Mouse (Mus musculus): ENCODE measurements at regions not wholly inside any gene's neighbourhood (a gene's known extent, or its start where the extent isn't known, plus 50 kb on each side); places are given as distances from the start of the nearest gene placed in this dataset.
A peak's percentile ranks its signal among the peaks of the same experiment; 100 is the strongest.

DNA sequence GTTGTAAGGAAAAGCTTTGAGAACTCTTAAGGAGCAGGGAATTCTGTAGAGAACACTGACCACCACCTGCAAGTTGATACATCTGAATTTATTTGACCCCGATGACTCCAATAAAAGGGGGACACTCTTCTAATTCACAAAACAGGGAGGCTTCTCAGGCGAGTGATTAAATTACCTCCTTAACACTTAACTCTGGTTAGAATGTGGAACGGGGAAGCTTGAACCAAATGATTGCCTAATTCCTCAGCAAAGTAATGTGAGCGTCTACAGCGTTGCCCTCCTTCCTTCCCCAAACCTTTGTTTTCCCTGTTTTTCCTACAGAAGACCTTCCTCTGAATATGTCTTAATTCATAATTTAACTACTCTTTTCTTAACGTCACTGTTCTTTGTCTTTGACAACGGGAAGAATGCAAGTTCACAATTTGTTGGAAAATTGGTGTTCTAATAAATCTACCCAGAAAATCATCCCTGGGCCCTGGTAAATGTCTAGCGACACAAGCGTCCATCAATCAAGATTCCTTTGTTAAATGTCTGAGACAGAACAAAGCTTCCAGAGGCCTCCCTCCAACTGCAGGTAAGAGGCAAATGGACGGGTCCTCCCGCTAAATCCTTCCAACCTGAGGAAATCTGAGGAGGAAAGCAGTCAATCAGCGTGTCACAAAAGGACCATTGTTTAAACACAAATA, 236.8 kb upstream of the Gpc5 start:
- 25% methylated on average over 12 of the region's 12 CpGs for WGBS
- H3K4me2 ChIP-seq (ENCODE audit: low read length), result no peak overlapping the region

GRCm38 (mm10) chr14:114855746-114856145, 236.3 kb upstream of the Gpc5 start:
- Histone ChIP-seq H3K9ac (ENCODE audit: low read depth, low read length) (no peak overlapping the region), H3K27ac (ENCODE audit: low read depth, low read length) (no peak overlapping the region), H3K36me3 (ENCODE audit: control insufficient read depth, insufficient read depth, low read length) (no peaks in the 10 kb centered on the region), H3K27me3 (replicated peaks; ENCODE audit: control insufficient read depth, insufficient read depth, low read length) (no peaks in the 10 kb centered on the region), H3K9me3 (ENCODE audit: control insufficient read depth, low read length) (no peaks in the 10 kb centered on the region), H3K4me1 (ENCODE audit: control insufficient read depth, insufficient read depth, low read depth, low read length) (no peaks in the 10 kb centered on the region), H3K4me3 (ENCODE audit: low read length) (no peak overlapping the region), H3K4me2 (ENCODE audit: low read length) (no peak overlapping the region)
- ATAC-seq, result no peak
- WGBS, result 36% methylated on average over 3 of the region's 3 CpGs

More for the DNA sequence above, 236.8 kb upstream of the Gpc5 start:
- Histone ChIP-seq H3K4me1 (ENCODE audit: control insufficient read depth, insufficient read depth, low read depth, low read length) (no peaks in the 10 kb centered on the region), H3K4me3 (ENCODE audit: low read length) (no peak overlapping the region), H3K27me3 (replicated peaks; ENCODE audit: control insufficient read depth, insufficient read depth, low read length) (no peaks in the 10 kb centered on the region), H3K27ac (ENCODE audit: low read depth, low read length) (no peak overlapping the region), H3K9ac (ENCODE audit: low read depth, low read length) (no peak overlapping the region), H3K9me3 (ENCODE audit: control insufficient read depth, low read length) (no peaks in the 10 kb centered on the region), H3K36me3 (ENCODE audit: control insufficient read depth, insufficient read depth, low read length) (no peaks in the 10 kb centered on the region)
- no peak for ATAC-seq

DNA sequence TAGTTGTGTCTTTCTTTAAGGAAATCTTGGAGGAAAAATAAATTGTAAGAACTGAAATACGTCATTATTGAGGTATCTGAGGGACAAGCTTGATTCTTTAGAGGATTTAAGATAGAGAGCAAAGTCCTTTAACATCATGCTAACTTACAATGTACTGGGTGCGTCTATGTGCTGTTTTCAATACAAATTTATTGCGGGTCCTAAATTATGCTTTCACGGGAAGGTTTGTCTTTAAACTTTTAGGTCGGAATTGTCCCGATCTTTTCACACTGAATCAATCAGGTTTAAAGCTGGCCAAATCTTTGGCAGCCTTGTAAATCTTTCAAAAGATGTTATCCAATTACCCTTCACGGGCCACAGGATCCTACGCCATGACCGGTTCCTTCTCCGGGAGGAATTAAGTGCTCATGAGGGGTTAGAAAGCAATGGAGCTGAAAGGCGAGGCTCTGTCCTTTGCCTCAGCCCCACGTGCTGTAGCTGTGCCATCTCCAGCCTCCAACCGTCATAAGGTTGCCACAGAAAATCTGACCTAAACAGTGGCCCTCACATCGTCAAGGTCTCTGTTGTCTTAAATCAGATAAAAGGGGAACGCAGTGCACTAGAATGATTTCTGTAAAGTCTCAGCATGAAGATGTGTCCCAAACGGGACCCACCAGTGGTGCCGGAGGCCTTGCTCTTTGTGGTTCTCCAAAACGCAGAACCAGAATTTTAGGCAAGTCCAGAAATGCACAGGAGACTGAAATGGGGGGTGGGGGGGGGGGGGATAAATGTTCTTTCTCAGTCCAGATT, 235.6 kb upstream of the Gpc5 start:
- no peak overlapping the region for H3K4me3 ChIP-seq (ENCODE audit: low read length)
- no peak overlapping the region for H3K27ac ChIP-seq (ENCODE audit: low read depth, low read length)
- no peaks in the 10 kb centered on the region for H3K36me3 ChIP-seq (ENCODE audit: control insufficient read depth, insufficient read depth, low read length)
- H3K9ac ChIP-seq (ENCODE audit: low read depth, low read length), result no peak overlapping the region
- no peaks in the 10 kb centered on the region for H3K4me1 ChIP-seq (ENCODE audit: control insufficient read depth, insufficient read depth, low read depth, low read length)
- WGBS, result 26% methylated on average over 18 of the region's 18 CpGs
- no peaks in the 10 kb centered on the region for H3K27me3 ChIP-seq (replicated peaks; ENCODE audit: control insufficient read depth, insufficient read depth, low read length)
- ATAC-seq, result no peak; the same call in 1 of the 2 replicates
- H3K9me3 ChIP-seq (ENCODE audit: control insufficient read depth, low read length), result no peaks in the 10 kb centered on the region
- H3K4me2 ChIP-seq (ENCODE audit: low read length), result no peak overlapping the region

GRCm38 (mm10) chr14:114857171-114857570, 234.8 kb upstream of the Gpc5 start:
- Histone ChIP-seq H3K4me3 (ENCODE audit: low read length) (no peak overlapping the region), H3K27ac (ENCODE audit: low read depth, low read length) (no peak overlapping the region), H3K9ac (ENCODE audit: low read depth, low read length) (no peak overlapping the region), H3K27me3 (replicated peaks; ENCODE audit: control insufficient read depth, insufficient read depth, low read length) (no peaks in the 10 kb centered on the region), H3K36me3 (ENCODE audit: control insufficient read depth, insufficient read depth, low read length) (no peaks in the 10 kb centered on the region), H3K9me3 (ENCODE audit: control insufficient read depth, low read length) (no peaks in the 10 kb centered on the region), H3K4me2 (ENCODE audit: low read length) (no peak overlapping the region), H3K4me1 (ENCODE audit: control insufficient read depth, insufficient read depth, low read depth, low read length) (no peaks in the 10 kb centered on the region)
- no peak for ATAC-seq
- 17% methylated on average over 4 of the region's 4 CpGs for WGBS

DNA sequence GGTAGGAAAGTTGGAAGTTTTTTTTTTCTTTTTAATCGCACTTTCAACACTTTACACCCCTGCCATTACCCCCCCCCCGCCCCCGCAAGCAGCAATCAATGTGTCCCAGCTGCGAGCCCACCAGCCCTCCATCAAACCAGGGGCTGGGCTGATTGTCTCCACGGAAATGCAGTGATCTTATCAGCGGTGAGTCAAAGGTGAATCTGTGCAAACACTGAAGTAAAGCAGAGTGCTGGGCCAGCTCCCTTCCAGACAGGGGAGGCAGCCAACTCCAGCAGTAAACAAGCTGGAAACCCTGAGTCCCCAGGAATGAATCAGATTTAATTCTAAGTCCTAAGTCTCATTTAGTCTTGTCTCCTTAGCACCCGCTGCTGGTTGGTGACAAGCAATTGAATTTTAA, 234.3 kb upstream of the Gpc5 start:
- H3K4me2 ChIP-seq (ENCODE audit: low read length), result no peak overlapping the region
- ATAC-seq, result no peak
- H3K27ac ChIP-seq (ENCODE audit: low read depth, low read length), result no peak overlapping the region
- H3K4me1 ChIP-seq (ENCODE audit: control insufficient read depth, insufficient read depth, low read depth, low read length), result no peaks in the 10 kb centered on the region
- H3K9ac ChIP-seq (ENCODE audit: low read depth, low read length), result no peak overlapping the region
- no peaks in the 10 kb centered on the region for H3K36me3 ChIP-seq (ENCODE audit: control insufficient read depth, insufficient read depth, low read length)
- no peaks in the 10 kb centered on the region for H3K27me3 ChIP-seq (replicated peaks; ENCODE audit: control insufficient read depth, insufficient read depth, low read length)
- 6% methylated on average over 7 of the region's 7 CpGs for WGBS
- no peaks in the 10 kb centered on the region for H3K9me3 ChIP-seq (ENCODE audit: control insufficient read depth, low read length)
- H3K4me3 ChIP-seq (ENCODE audit: low read length), result no peak overlapping the region

GRCm38 (mm10) chr14:114863585-114863984, 228.4 kb upstream of the Gpc5 start:
- Histone ChIP-seq H3K4me1 (ENCODE audit: control insufficient read depth, insufficient read depth, low read depth, low read length) (no peaks in the 10 kb centered on the region), H3K9me3 (ENCODE audit: control insufficient read depth, low read length) (no peaks in the 10 kb centered on the region), H3K9ac (ENCODE audit: low read depth, low read length) (no peak overlapping the region), H3K4me3 (ENCODE audit: low read length) (no peak overlapping the region), H3K27ac (ENCODE audit: low read depth, low read length) (no peak overlapping the region), H3K27me3 (replicated peaks; ENCODE audit: control insufficient read depth, insufficient read depth, low read length) (no peaks in the 10 kb centered on the region), H3K4me2 (ENCODE audit: low read length) (no peak overlapping the region), H3K36me3 (ENCODE audit: control insufficient read depth, insufficient read depth, low read length) (no peaks in the 10 kb centered on the region)
- WGBS, result 58% methylated on average over 4 of the region's 4 CpGs
- ATAC-seq, result peak; percentile 74; the same call in 1 of the 2 replicates

DNA sequence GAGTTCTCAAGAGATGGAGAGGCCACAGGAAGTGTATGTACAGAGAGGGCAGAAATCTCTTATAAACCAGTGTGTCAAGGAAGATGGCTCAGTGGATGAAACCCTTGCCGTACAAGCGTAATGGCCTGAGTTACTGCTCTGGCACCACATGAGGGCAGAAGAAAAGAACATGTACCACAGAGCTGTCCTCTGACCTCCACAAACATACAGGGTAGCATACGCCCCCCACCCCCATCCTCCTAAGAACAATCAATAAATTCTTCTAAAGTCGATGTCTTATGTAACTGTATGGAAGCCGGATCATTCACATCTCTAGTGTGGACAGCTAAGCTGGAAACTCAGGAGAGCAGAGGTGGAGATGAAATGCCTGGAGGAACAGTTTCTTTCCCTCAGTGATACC, 227.9 kb upstream of the Gpc5 start:
- no peaks in the 10 kb centered on the region for H3K9me3 ChIP-seq (ENCODE audit: control insufficient read depth, low read length)
- H3K4me1 ChIP-seq (ENCODE audit: control insufficient read depth, insufficient read depth, low read depth, low read length), result no peaks in the 10 kb centered on the region
- WGBS, result 97% methylated on average over 5 of the region's 5 CpGs
- no peaks in the 10 kb centered on the region for H3K27me3 ChIP-seq (replicated peaks; ENCODE audit: control insufficient read depth, insufficient read depth, low read length)
- H3K4me3 ChIP-seq (ENCODE audit: low read length), result no peak overlapping the region
- no peak overlapping the region for H3K9ac ChIP-seq (ENCODE audit: low read depth, low read length)
- no peaks in the 10 kb centered on the region for H3K36me3 ChIP-seq (ENCODE audit: control insufficient read depth, insufficient read depth, low read length)
- no peak for ATAC-seq
- H3K27ac ChIP-seq (ENCODE audit: low read depth, low read length), result no peak overlapping the region
- H3K4me2 ChIP-seq (ENCODE audit: low read length), result no peak overlapping the region

DNA sequence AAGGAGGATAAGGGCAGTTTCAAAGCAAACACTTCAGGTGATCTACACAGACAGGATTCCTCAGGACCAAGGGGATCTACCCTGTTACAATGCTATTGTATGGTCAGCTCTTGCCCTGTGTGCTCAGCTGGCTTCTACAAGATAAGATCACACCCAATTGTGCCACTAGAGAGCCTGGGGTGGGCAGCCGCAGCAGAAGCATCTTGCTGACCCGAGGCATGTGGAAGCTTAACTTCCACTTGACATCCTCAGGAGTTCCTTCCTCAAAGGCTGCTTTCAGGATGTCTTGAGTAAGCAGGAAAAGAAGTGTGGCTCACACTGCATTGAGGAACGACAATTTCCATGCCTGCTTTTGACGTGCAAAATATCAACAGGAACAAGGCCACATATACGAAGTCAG, 222.8 kb upstream of the Gpc5 start:
- no peak; the same call in 1 of the 2 replicates for ATAC-seq
- WGBS, result 45% methylated on average over 5 of the region's 5 CpGs

DNA sequence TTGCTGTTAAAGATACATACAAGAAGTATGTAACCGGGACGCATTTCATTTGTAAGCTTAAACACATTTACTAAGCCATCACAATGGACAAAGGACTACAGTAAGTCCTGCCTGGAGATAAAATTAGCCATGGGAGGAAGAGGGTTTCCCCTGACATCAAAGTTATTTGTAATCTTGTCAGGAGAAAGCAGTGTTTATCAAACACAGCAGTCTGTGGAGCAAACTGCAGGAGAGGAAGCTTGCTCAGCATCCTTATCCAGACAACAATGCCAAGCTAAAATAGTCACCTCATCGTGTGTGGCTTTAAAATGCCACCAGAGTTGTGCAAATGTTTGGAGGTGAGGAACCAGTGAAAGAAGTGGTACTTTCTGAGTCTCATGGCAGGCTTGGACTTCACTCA, 216.9 kb upstream of the Gpc5 start:
- no peak overlapping the region for H3K9ac ChIP-seq (ENCODE audit: low read depth, low read length)
- no peaks in the 10 kb centered on the region for H3K4me1 ChIP-seq (ENCODE audit: control insufficient read depth, insufficient read depth, low read depth, low read length)
- H3K36me3 ChIP-seq (ENCODE audit: control insufficient read depth, insufficient read depth, low read length), result no peaks in the 10 kb centered on the region
- no peak for ATAC-seq
- no peak overlapping the region for H3K4me3 ChIP-seq (ENCODE audit: low read length)
- no peak overlapping the region for H3K4me2 ChIP-seq (ENCODE audit: low read length)
- WGBS, result 52% methylated on average over 3 of the region's 3 CpGs
- H3K9me3 ChIP-seq (ENCODE audit: control insufficient read depth, low read length), result no peaks in the 10 kb centered on the region
- H3K27ac ChIP-seq (ENCODE audit: low read depth, low read length), result no peak overlapping the region
- H3K27me3 ChIP-seq (replicated peaks; ENCODE audit: control insufficient read depth, insufficient read depth, low read length), result no peaks in the 10 kb centered on the region

More for the DNA sequence above, 222.8 kb upstream of the Gpc5 start:
- H3K4me2 ChIP-seq (ENCODE audit: low read length), result no peak overlapping the region
- no peaks in the 10 kb centered on the region for H3K27me3 ChIP-seq (replicated peaks; ENCODE audit: control insufficient read depth, insufficient read depth, low read length)
- H3K27ac ChIP-seq (ENCODE audit: low read depth, low read length), result no peak overlapping the region
- no peaks in the 10 kb centered on the region for H3K4me1 ChIP-seq (ENCODE audit: control insufficient read depth, insufficient read depth, low read depth, low read length)
- H3K36me3 ChIP-seq (ENCODE audit: control insufficient read depth, insufficient read depth, low read length), result no peaks in the 10 kb centered on the region
- no peak overlapping the region for H3K4me3 ChIP-seq (ENCODE audit: low read length)
- no peak overlapping the region for H3K9ac ChIP-seq (ENCODE audit: low read depth, low read length)
- H3K9me3 ChIP-seq (ENCODE audit: control insufficient read depth, low read length), result no peaks in the 10 kb centered on the region

All from hindbrain, embryonic 16.5 days (tissue).